Mouse (Mus musculus): ENCODE results near the gene Procr.

Procr gene

DNA sequence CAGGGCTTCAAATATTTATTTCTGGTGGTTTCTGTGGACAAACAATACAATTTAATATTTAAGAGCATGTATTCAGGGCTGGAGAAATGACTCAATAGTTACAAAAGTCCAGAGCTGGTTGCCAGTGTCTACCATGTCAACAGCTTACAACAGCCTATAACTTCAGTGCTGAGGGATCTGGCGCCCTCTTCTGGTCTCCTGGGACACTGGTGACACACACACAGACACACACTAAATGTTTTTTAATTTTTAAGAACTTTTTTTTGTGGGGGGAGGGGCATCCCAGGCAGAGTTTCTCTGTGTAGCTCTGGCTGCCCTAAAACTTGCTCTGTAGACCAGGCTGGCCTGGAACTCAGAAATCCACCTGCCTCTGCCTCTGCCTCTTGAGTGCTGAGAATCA is 4.8 kb downstream of the Procr start:
- peak; percentile 76 for DNase-seq (ENCODE audit: low read depth, low spot score)

DNA sequence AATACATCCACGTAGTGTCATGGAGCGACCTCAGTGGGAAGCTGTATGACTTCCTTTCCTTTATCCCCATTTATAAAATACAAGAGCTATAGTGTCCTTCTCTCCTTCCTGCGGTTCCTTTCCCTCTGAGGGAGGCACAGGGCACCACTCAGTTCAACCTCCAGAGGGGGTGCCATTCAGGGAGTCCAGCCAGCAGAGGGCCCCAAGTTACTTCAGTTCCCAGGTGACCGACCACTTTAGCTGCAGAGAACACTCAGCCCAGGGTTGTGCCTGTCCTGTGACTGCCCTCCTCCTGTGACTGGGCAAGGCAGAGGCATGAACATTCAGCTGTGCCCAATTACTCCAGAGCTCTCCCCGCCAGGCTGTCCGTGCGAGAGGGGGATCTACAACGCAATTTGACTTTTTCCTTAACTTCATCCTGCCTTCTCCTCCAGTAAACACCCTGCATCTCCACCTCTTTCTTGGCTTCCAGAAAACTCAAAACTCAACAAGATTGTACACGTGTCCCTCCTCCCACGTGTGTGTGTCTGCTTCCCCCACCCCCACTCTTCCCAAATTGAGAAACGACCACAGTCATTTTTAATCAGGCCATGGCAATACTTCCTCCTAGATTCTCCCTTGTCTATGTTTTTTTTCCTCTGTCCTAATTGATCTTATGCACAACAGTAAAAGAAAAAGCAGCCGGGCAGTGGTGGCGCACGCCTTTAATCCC is 6.1 kb downstream of the Procr start:
- peak; percentile 55 for DNase-seq (ENCODE audit: low read depth, low spot score)

DNA sequence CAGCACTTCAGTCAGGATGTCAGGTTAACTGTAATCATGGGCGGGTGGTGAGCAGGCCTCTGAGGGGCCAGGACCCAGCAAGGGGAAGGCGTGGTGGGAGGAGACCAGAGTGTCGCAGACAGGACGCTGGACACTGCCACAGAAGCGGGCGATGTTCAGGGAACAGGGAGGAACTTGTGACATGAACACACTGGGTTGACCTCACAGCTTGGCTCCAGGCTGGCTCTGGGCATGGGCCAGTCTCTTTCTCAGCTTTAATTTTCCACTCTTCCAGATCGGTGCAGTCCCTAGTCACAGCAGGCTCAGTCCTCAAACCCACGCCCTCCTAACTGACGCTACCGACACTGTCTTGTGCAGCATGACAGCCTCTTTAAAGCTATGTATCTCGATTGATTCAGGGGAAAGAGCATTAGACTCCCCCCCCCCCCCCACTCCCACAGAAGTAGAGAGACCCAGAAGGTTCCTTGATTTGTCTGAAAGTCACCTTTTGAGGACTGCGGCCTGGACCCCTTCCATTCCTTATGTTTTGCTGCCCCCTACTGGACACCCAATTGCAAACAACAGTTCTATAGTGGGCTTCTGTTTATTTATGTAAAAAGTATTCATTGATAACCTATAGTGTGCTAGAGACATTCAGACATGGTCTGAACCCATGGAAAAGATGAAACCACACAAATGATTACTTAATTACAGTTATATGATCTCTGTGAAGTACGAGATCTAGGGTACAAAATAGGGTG is 13.9 kb downstream of the Procr start:
- DNase-seq (ENCODE audit: low read depth, low spot score), result peak; percentile 52

DNA sequence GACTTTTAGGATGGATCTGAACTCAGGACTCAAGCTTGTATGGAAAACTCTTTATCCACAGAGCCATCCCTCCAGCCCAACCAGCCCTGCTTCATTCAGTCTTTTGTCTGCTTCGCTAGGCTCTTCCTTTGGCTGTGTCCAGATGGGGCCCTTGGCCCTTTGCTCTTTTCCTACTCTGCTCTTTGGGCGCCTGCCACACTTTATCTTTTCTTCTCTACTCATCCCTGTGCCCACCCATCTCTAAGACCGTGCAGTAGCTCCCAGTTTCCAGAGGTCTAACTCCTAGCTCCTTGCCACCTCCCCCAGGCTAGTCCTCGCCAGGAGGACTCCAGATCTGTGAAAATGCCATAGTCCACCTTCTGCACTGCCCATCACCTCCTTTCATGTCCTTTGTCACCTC is 22.7 kb downstream of the Procr start:
- DNase-seq (ENCODE audit: low read depth, low spot score), result no peak

DNA sequence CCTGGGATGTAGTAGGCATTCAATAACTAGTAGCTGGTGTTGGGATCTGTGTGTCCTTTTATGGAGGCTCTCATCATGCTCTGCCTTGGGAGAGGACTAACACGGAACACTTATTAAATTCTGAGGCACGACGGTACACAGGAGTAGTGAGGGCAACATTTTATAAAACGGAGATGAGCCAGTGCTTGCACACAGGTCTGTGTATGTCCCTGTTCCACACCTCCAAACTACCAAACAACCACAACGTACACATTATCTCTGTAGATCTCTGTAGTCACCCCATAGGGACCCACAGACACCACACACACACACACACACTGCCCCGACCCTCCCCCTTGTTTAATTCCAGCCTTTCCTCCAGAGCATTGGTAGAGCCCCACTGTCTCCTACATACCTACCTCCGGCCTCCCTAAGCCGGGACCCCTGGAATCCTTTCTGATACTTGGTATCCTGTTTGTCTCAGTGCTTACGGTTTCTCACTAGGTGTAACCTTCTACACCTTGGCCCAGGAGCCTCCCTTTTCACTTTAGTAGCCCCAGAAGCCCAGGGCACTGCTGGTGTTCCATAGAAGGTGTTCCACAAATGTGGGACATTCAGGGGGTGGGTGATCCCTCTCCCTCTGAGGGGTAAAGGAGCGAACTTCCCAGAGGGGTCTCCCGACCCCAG is 23.5 kb downstream of the Procr start:
- no peak for DNase-seq (ENCODE audit: low read depth, low spot score)

DNA sequence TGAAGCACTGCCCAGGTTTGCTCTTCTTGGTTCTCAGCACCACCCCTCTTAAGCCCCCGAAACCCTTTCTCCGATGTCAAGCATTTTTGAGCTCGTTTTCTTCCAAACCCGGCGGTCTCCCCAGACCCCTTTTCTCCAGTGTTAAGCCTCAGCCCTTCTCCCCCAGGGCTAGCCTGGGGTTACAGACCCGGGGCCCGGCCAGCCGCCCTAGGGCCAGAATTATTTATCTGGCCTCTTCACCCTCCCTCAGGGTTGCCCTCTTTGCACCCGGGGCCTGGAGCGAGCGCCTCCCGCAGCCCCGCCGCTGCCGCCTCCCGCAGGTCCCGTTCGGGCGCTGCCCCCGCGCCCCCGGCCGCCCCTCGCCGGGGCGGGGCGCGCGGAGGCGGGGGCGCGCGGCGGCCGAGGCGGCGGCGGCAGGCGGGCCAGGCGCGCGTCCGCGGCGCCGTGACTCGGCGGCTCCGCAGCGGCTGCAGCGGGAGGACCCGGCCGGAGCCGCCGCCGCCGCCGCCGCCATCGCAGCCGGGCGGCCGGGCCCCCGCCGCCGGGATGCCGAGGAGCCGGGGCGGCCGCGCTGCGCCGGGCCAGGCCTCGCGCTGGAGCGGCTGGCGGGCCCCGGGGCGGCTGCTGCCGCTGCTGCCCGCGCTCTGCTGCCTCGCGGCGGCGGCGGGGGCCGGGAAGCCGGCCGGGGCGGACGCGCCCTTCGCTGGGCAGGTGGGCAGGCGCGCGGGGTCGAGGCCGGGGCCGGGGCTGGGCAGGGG is 24.2 kb downstream of the Procr start, which contains the start of gene Mmp24:
TSS of gene Mmp24 (plus strand) at position 416 of the 758 bp plus-strand sequence.
- DNase-seq (ENCODE audit: low read depth, low spot score), result no peak

DNA sequence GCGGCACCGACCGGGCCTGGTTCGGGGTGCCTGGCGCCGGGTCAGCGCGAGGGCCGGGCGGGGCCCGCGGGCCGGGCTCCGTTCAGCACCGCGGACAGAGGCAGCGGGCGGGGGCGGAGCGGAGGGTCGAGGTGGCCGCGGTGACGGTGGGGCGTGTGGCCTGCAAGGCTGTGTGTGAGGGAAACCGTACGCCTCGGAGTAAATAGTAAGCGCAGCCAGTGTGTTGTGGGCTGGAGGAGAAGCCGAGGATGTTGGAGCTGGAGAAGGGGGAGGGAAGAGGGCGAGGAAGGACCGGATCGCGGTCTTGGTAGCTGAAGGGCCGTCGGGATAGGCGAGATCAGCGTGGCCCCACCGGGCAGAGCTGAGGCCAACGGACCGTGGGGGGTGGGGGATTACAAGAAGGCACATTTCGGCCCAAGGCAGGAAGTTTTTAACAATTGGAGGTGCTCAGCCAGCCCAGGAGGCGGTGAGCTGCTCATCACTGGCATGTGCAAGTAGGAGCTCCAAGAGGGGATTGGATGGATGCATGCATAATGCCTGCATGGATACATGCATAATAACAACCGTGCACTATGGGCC is 24.9 kb downstream of the Procr start:
- DNase-seq (ENCODE audit: low read depth, low spot score), result peak; percentile 35

DNA sequence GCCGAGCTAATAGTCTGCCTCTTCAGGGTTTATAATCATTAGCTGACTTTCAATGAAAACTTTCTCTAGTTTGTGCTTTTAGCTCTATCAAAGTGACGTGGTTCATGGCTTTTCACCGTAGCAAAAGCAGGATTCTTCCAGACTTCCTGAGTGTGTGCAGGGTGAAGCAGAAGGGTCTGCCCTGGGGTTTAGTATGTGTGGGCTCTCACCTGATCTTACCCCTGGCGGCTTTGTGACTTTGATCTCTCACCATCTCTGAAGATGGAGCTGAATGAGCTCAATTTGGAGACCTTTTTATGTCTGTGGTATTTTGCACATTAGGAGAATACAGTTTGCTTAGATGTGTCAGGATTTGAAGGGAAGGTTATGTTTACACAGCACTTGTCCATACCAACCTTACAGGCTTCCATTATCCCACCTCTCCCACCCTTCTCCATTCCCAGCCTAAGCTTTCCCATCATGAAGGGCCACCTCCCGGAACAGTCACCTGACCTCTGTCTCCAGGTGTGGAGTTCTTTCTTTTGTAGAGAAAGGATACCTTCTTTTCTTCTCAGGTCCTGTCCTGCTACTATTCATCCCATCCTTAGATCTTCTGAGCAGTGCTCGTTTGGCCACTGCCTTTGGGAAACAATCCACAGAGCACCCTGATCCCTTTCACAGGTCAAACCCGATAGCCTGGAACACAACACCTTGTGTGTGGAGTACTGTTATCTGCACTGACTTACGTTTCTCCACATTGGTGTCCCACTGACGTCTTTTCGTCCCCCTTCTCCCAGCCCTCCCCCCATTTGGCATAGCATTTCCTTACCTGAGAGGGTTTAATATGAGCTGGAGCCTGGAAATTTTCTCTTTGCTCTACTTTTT is 26.1 kb downstream of the Procr start:
- DNase-seq (ENCODE audit: low read depth, low spot score), result no peak

DNA sequence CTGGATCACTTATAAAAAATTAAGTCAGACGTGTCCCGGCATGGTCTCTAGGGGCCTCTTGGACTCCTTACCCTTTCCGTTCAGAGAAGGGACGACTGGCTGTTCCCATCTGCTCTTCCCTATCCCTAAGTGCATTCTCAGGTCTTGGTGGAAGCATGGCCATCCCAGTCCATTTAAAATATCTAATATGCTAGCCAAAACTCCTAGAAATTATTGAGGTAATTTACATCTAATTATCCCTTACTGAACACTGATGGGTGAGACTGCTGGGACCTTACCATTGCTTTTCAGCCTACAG is 26.7 kb downstream of the Procr start:
- no peak for DNase-seq (ENCODE audit: low read depth, low spot score)

DNA sequence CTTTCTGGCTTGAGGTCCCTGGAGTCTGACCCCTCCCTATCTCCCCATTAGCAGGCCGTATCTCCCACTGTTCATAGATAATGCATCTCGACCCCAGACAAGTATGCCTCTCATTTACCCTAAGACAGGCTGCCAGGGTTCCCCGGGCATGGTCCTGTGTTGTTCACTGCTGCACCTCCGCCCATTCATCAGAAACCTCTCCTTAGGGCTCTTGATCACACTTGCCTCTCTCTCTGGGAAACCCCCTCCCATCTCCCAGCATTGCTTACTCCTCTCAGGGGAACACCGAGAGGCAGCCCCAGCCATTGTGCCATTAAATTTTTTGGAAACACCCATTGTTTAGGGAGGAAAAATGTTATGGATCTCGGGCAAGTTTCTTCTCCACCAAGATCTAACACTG is 27.1 kb downstream of the Procr start:
- no peak for DNase-seq (ENCODE audit: low read depth, low spot score)

DNA sequence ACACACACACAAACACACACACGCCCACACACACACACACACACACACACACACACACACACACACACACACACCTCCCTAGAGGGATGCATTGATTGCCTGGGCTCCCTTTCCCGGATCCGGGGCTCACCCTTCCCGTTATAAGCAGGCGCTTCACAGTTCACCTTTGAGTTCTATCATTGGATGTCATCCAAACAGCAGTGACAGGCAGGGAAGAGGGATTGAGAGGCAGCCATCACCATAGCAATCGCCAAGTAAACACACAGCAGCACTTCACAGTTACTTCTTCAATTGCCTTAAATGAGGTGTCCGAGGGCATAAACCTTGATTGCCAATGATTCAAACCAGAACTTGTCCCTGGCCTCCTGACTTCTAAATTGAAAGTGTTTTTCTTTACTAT is 28.1 kb downstream of the Procr start:
- DNase-seq (ENCODE audit: low read depth, low spot score), result no peak

DNA sequence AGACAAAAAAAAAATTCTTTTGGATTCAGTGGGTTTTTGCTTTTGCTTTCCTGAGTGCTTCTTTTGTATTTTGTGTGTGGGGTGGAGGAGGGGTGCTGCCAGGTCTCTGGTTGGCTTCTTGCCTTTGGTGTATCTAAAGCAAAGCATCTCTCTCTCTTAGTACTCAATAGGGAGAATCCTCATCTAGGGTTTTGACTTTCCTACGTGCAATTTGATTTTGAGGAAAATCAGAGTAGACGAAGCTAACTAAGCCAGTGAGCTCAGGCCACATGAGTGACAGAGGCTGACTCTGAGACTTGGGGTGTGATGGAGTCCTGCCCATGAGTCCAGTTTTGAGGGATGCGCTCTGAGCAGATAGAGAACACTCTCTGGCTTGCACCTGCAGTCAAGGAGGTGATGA is 28.6 kb downstream of the Procr start:
- no peak for DNase-seq (ENCODE audit: low read depth, low spot score)

DNA sequence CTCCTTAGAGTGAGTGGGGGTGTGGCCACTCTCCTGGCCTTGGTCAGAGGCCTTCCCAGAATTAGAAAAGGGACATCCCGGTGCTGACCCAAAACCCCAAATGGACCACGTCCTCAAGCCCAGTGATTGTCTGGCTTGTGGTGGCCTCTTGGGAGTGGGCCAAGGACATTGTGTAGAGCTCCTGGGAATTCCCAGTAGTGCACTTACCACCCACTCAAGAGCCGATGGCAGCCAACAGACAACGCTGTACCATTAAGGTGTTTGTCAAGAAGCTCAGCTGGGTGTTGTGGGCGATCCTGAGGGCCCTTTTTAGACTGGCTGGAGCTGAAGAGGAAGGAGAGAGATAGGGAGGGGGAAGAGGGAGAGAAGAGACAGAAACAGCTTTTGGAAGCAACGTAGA is 33.6 kb downstream of the Procr start:
- DNase-seq (ENCODE audit: low read depth, low spot score), result no peak

DNA sequence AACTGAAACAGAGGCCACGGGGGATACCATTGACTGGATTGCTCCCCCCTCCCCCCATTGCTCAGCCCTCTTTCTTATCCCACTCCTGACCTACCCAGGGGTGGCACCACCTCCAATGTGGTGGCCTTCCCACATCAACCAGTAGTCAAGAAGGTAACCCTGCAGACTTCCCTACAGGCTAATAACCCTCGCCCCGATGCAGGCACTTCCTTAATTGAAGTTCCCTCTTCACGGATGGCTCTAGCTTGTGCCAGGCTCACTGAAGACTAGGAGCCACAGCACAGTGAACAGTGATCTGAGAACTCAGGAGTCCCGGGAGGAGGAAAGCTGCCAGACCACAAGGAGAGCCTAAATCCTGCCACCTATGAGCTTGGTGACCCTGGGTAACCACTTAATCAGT is 36.0 kb downstream of the Procr start:
- no peak for DNase-seq (ENCODE audit: low read depth, low spot score)

DNA sequence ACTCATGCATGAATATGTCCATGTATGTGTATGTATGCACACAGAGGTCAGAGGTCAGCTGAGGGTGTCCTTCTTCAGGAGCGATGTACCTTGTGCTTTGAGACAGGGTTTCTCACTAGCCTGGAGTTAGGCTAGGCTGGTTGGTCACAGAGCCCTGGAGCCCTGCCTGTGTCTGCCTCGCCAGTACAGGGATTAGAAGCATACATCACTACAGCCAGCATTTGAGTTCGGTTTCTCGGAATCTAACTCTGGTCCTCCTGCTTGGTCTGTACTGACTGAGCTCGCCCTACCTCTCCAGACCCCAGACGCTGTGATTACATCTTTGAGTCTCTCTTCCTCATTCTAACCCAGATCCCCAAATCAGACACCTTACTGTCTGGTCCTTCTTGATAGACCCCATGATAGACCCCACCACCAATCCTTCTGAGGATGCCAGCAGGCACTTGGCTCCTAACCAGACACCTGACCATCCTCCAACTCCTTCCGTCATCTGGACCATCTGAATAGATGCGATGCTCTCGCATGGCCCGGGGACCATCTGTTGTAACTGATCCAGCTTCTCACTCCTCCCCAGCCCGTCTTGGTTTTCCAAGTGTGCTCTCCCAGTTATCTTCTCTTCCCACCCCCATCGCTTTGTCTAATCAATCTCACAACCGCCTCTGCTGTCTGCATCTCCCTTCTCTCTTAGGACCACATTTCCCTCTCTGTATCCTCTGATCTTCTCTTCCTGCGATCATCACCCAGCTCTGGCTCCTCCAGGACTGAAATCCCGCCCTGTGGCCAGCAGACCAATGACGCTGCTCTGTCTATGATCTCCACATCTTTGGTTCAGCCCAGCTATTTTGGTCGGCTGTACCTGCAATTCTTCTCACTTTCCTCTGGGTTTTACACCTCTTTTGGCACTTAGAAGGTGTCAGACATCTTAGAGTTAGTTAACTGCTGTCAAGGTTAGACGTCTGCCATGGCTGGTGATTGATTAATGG is 37.3 kb downstream of the Procr start:
- DNase-seq (ENCODE audit: low read depth, low spot score), result peak; percentile 23

DNA sequence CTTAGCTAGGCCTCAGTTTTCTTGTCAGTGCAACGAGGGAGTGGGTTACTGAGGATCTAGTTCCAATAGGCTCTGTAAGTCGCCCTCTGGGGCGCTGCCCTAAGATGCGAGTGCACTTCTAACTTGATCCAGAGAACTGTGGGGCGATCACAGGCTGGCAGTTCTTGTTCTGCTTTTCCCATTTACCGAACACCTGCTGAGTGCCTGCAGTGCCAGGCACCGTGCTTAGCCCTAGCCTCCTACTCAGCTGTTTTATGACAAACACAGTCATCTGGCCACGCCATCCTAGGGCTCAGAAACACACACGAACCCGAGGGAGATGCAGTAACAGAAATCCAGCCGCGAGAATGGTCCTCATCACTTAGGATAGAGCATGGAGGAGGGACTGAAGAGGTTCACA is 42.0 kb downstream of the Procr start:
- peak; percentile 23 for DNase-seq (ENCODE audit: low read depth, low spot score)

DNA sequence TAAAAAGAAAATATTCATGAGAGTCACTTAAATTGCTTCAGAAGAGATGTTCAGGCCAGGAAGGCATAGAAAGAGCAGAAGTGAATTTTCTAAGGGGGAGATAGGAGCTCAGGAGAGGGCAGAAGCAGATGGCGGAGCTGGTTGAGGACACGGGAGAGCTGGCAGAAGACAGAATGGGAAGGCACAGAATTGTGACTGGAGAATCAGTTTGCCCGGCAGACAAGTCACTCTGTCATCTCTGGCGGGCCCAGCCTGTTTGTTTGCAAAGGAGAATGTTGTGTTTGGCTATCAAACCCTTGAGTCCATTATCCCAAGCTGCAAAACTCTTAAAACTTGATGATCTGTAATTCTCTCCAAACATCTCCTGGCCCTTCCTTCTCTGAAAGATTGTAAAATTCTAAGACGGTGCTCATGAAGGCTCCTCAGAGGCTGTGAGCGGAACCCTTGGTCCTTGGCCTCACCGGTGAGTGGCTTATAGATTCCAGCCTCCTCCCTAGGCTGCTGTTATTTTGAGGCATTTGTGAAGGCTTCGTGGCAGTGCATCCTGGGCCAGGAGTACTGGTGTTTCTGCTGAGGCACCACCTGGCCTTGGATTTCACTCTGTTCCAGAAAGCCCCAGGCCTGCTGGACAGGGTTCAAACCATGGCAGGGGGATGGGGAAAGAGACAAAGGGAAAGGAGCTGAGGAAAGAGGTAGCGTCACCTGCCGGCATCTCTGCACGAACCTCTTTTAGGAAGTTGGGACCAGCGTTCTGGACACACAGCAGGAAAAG is 43.9 kb downstream of the Procr start:
- no peak for DNase-seq (ENCODE audit: low read depth, low spot score)

DNA sequence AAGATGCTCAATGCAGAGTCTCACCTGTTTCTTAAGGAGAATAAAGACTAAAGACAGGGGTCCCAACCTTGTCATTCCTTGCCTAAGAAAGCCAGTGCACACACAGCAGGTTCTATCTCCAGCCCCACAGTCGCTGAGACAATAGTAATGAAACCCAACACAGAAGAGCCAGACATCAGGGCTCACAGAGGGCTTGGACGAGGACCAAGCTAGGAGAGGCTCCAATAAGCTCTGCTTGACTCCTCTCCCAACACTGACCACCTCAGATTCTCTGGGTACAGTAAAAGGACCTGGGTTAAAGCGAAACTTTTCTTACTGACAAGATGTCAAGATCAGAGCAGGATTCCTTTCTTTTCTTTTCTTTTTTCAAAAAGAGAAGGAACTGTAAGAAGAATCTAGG is 47.7 kb downstream of the Procr start:
- no peak for DNase-seq (ENCODE audit: low read depth, low spot score)

DNA sequence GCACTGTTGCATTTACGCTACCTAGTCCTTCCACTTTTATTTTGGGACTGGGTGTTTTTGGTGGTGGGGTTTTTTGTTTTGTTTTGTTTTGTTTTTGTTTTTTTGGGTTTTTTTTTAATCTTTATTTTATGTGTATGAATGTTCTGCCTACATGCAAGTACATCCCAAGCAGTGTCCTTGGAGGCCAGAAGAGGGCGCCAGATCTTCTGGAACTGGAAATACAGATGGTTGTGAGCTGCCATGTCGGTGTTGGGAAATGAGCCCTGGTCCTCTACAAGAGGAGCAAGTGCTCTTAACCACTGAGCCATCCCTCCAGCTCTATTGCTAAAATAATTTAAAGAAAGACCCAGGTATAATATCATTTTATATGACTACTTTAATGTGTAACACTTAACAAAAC is 51.8 kb downstream of the Procr start:
- DNase-seq (ENCODE audit: low read depth, low spot score), result peak; percentile 72
